13 mouse cellular contexts compared by ENCODE assay signal in genomic region chr2:156664993-156665518, GRCm38 (mm10). TPM values are rescaled to one million over a fixed set of nuclear protein-coding genes. Genes with fewer than 3 reads are reported as not detected.
DNase-seq lines count a peak whose midpoint lies in the region; TF ChIP-seq lines count a peak whose summit lies in the region.
"Had no signal": no experiment of that assay in that cellular context is flagged by ENCODE, and none has a peak within 500 bp of the region (broad histone marks: within the 10 kb centered on the region; RNA-seq: fewer than 3 reads in every experiment).

No protein-coding gene starts in this region.

- H3K4me3 ChIP-seq in left cerebral cortex, adult 2 months = no peak overlapping the region
- H3K4me3 ChIP-seq: heart, embryonic 10.5 days; neural tube, embryonic 15.5 days; stomach, embryonic 15.5 days had no signal

- H3K27ac ChIP-seq in left cerebral cortex, adult 2 months = peak overlapping the region; percentile 70
- H3K27ac ChIP-seq: heart, embryonic 10.5 days; neural tube, embryonic 15.5 days; stomach, embryonic 15.5 days had no signal

- TF ChIP-seq CTCF in left cerebral cortex, adult 2 months (IDR thresholded peaks at IDR 0.05) = no peak

- DNase-seq in left cerebral cortex, adult 2 months (ENCODE audit: extremely low spot score in 1 of 2, low spot score in 2 of 2) = peak; percentile 33 to 62
- no peak for DNase-seq in left cerebral cortex, adult 11 months (ENCODE audit: low spot score)
- peak; percentile 46 to 69 for DNase-seq in right cerebral cortex, adult 2 months (ENCODE audit: low spot score in 2 of 2)
- DNase-seq in right cerebral cortex, postnatal 4 days = no peak
- DNase-seq in layer of hippocampus, adult 9-11 months = peak; percentile 56
- DNase-seq in telencephalon, adult 2 months (ENCODE audit: low read depth, low spot score) = peak; percentile 77
- DNase-seq in ovary, adult 18-20 months (ENCODE audit: low spot score) = no peak
- no peak for DNase-seq in retina, embryonic 14.5 days (ENCODE audit: low spot score)
- DNase-seq: gastrocnemius, postnatal 10 days; thymus, postnatal 25 days had no signal

- intact Hi-C loops in left cerebral cortex, adult 2 months (cut with DNase I) = loop anchor here (1.0 to 2.0 kb wide), 5 partner anchors 11 to 52 kb away; partner anchors contain the start of gene Dlgap4

RNA-seq across cellular contexts. Expression of gene Dlgap4, which starts 51.6 kb away (rescaled TPM):
- total RNA-seq in left cerebral cortex, adult 2 months (2021) = 100 to 1,000 TPM; 248 to 254 TPM

Comparison
In these comparisons a context has a peak if more than half of its experiments do, and no peak if none do; other contexts are left out.
1. DNase-seq: peak in left cerebral cortex, adult 2 months (2 of 2), right cerebral cortex, adult 2 months (2 of 2), layer of hippocampus, adult 9-11 months (single experiment) and telencephalon, adult 2 months (single experiment); none in left cerebral cortex, adult 11 months (single experiment), right cerebral cortex, postnatal 4 days (single experiment), ovary, adult 18-20 months (single experiment) and retina, embryonic 14.5 days (single experiment).